Mouse (Mus musculus) liver, adult 2 months (tissue): Measurements from ENCODE around the gene Tcte1.

Experiments
- CTCF ChIP-seq: fragments of 200-500 bp; IDR thresholded peaks from 2 replicates; pipeline ENCODE4 v1.5.1; 2011; ENCODE audit warnings: low read depth, low read length, control low read depth
- POLR2A ChIP-seq: fragments of 200-500 bp; IDR thresholded peaks from 2 replicates; pipeline ENCODE4 v1.6.1; 2011; ENCODE audit warnings: low read length, control low read depth; ENCODE audit not compliant: insufficient read depth; ENCODE audit errors: extremely low read depth

- TF ChIP-seq CTCF, result no peak
- no peak for TF ChIP-seq POLR2A
These were observed 61.1 kb downstream of the Tcte1 start for GRCm38 (mm10) chr17:45584096-45584896.
